Mouse (Mus musculus): Measurements from ENCODE around the gene Fam186a.
"Not testable (repeated sequence)": the region's sequence is repeated elsewhere in the genome, so short reads cannot be mapped to it uniquely, and the experiment has no call there.

Gene Fam186a

DNA sequence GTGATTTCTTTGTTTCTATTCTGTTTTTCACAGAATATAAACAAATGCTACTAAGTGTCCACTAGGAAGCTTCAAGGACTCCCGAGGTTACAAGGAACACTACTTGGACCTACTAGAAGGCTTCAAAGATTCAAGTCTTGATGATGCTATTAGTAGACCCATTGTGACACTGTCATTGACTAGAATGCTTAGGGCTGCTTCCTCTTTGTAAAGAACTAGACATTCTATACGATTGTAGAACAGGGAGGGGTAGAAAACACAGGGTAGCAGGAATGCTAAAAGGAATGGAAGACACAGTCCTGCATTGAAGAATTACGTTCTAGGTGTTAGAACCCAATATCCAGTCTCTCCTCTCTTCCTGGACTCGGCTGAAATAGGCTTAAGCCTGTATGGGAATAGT, at the start of gene Fam186a:
Gene Fam186a, minus strand, starts transcription at position 101 of the 400 bp plus-strand sequence.
- DNase-seq, result no peak

DNA sequence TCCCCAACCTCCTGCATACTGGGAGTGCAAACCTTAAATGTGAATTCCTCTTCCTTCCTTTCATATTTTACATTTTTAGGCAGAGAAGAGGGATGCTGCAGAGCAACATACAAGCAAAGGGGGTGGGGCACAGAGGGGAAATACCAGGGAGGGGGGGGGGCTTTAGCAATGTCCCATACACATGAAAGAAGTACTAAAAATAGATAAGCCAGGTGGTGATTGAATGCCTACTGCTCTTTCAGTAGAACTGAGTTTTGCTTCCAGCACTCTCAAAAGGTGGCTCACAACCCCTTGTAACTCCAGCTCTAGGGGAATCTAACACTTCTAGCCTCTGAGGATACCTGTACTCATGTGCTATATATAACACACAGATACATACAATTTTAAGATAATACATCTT, 39.3 kb upstream of the Fam186a start:
- DNase-seq, result no peak

DNA sequence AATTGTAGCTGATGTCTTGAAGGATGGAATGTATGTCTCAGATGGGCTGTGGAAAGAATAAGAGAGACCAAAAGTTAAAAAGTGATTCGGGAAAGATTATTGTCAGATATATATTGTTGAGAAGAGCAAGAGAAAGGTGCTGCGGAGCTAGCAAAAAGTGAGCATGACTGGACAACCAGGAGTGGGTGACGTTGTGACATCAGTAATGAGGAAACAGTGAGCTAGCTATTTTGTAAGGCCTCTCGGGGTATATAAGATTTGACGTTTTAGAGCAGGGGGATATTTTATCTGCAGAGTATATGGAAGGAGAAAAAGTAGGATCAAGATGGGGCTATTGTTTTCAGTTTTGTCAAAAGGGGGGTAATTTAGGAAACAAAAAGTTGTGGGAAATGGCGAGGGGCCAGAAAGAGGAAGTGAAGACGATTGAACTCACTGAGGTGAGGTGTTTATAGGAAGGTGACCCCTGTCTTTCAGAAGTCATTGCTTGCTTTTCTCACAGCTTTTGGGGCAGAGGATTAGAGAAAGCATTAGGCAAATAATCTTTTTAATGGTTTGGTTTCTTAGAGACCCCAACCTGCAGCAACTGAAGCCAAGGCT, 37.9 kb upstream of the Fam186a start:
- DNase-seq, result no peak

DNA sequence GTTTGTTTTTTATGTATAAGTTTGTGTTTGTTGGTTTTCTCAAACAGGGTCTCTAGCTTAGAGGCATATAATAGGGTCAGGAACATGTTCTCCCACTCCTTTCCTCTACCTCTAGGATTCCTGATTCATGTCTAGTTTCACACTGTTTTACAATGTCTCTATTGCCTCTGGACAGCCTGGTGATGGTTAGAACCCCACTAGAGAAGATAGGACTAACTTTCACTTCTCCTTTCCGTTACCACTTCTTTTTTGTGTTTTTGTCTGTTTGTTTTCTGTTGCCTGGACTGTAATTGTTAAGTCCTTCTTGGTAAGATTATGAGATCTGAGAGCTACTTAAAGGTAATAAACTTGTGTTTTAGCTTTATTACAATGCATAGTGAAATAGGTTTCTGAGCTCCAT, 32.5 kb upstream of the Fam186a start:
- DNase-seq, result no peak

DNA sequence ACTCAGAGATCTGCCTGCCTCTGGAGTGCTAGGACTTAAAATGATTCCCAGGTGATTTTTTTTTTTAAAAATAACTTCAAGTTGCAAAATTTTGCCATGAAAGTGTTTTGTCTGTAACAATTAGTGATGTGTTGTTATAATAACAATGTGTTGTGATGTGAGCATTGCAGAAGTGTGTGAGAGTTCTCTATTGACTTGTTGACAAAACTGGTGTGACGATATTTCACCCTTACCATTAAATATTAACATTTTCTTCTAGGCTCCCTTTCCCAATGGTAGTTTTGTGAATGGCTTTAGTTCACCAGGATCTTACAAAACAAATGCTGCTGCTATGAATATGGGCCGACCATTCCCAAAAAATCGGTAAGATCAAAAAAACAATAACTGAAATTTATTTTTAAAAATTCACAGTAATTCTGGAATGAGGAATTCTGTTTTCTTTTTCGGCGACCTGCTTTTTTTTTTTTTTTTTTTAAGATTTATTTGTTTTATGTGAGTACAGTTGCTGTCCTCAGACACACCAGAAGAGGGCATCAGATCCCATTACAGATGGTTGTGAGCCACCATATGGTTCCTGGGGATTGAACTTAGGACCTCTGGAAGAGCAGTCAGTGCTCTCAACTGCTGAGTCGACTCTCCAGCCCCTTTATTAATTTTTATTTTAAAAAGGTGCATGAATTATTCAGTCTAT, 30.4 kb upstream of the Fam186a start:
- DNase-seq, result no peak

DNA sequence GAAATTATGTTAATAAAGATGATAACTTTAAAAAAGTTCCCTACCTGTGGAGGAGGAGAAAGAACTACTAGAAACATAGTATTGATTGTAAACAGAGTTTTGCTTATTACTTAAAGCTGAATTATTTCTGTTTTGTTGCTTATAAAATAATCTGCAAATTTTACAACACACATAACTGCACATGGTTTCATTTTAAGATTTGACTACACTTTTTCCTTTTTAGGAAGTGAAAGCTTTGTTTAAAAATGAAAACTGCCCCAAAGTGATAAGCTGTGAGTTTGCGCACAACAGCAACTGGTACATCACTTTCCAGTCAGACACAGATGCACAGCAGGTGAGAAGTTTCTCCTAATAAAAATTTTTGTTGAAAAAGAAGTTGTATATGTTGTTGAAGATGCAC, 26.2 kb upstream of the Fam186a start:
- DNase-seq, result no peak

DNA sequence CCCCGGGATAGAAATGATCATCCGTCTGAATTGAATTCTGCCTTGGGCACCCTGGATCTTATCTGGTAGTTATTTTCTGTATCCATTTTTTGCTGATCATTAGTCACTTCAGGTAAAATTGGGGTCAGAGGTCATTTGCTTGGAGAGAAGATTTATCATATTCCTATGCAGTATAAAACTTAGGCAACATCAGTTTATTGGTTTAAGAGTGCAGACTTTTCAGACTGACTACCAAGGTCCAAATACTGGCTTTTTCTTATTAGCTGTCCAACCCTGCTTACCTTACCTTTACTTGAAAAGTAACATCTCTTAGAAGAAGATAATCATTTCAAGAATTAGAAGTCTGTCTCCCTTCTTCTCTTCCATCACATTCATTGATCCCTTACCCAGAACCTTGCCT, 12.9 kb upstream of the Fam186a start:
- no peak for DNase-seq

DNA sequence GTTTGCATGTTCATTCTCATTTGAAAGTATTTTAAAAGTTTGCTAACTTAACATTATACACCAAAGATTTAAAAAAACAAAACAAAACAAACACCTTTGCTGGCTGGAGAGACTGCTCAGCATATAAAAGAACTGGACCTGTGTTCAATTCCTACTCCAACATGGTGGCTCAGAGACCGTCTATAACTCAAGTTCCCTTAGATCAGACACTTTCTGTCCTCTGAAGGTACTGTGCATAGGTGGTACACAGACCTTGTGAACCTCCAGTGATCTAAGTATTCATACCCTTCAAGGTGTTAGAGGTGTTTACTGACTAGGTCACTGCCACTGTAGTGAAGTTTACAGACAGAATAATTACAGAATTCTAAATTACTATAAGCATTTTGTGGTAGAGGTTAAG, 12.4 kb upstream of the Fam186a start:
- no peak for DNase-seq

DNA sequence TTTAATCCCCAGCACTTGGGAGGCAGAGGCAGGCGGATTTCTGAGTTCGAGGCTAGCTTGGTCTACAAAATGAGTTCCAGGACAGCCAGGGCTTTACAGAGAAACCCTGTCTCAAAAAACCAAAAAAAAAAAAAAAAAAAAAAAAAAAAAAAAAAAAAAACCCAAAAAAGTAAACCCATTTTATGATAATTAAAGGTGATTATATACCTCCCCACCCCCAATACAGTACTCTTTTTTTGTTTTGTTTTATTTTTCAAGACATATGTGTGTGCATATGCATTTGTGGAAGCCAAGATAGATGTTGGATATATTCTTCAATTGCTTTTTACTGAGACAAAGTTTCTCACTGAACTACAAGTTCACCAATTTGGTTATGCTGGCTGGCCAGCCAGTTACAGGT, 9.3 kb upstream of the Fam186a start:
- not testable (repeated sequence) for DNase-seq

DNA sequence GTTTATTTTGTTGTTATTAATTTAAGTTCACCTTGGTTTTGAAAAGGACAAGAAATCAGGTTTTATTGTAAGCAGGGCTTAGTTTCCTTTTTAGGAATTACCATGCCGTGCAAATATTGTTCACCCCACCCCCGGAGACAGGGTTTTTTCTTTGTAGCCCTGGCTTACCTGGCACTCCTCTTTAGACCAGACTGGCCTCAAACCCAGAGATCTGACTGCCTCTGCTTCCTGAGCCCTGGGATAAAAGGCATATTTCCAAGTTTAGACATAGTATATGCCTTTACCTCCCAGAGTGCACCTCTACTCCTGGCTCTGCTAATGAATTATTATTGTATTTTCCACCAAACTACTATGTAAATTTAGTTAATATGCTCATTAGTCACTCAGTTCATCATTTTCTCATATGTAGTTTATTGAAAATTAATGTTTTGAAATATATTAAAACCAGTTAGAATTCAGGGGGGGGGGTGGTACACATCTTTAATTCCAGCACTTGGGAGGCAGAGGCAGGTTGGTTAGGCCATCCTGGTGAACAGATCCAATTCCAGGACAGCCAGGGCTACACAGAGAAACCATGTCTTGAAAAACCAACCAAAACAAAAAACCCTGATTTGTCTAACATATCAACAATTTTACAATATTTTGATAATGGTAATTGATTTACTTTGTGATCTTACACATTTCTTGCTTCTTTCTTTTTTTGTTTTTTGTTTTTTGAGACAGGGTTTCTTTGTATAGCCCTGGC, 7.8 kb upstream of the Fam186a start:
- DNase-seq, result no peak

DNA sequence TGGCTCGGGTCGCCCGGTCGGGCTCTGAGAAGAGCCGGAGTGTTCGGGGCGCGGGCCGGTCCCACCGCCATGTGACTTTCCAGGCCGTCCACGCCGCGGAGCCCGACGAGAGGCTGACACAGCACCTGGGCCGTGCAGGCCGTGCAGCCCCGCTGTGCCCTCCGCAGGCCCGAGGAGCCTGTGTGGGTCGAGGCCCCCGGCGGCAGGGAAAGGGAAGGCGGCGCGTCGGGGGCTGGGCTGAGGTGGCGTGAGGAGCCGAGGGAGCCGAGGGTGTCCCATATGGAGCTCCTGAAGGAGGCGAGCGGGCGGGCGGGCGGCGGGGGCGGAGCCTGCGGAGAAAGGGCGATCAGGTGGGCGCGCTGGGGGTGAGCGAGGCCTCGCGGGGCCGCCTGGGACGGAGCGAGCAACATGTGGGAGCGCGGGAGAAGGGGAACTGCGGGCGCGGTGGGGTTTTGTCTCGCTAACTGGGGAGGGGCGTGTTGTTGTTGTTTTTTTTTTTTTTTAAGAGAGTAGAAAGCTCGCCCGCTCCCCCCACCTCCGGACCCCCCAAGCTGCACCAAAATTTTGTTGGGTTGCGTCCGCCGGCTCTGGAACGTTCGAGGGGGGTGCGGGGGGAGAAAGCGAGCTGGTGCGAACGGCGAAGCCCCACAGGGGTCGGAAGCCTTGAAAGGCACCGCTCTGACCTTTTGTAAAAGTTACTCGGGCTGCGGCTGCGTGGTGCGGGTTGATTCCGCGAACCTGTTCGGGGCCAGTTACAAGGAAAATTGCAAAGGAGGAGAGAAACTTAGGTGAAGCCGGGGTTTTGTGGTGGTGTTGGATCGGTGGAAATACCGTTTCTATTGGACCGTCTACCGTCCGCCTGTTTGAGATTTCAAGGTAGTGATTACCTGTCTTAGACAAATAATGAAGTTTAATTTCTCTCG, 6.4 kb upstream of the Fam186a start:
- peak; percentile 50 for DNase-seq

DNA sequence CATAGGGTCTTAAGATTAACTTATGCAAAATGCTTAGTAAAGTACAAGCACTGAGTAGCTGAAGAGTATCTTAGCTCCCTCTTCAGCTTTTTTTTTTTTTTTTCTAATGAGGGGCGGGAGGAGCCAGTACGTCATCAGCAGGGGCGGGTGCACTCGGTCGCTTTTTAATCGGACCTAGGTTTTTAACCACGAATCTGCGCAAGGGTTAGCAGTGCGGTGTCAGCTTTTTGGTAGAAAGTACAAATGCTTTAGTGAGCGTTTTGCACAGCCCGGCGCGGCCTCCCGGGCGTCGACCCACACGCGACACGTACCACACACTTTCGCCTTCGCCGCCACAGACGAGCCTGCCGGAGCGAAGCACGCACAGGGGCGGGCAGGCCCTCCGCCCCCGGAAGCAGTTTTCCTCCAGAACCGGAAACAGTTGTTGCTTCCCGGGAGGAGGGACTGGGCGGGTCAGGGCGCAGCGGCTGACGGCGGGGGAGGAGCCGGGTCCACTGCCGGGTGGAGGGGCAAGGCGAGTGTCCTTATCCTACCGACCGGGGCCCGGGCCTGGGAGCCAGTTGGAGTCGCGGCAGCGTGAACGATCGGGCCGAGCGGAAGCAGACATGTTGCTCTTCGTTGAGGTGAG, 5.6 kb upstream of the Fam186a start:
- peak; percentile 97 for DNase-seq

DNA sequence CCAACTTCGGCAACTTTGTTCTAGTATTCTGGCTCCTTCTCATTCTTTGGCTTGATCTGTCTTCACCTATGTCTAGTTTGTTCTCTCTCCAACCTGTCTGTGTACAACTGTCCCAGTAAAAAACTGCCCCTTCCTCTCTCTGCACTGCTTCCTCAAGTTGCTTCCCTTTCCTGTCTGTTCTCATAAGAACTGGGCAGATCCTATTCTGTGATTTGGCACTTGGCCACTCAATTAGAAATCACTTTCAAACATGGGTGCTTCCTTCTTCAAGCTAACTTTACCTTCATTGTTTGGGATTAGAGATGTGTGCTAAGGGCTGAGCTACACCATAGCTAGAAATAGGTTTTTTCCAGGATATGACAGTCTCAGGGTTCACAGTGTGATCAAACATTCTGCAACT, 3.7 kb upstream of the Fam186a start:
- no peak for DNase-seq

DNA sequence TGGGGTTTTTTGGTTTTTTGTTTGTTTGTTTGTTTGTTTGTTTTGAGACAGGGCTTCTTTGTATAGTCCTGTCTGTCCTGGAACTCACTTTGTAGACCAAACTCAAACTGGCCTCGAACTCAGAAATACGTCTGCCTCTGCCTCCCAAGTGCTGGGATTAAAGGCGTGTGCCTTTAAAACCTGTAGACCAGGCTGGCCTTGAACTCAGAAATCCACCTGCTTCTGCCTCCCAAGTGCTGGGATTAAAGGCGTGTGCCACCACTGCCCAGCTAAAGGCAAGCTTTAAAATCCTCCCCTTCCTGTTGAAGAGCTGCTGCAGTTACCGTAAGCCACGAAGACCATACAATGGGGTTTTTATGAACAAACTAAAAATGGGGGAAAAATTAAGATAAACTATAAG, 2.9 kb upstream of the Fam186a start, which contains the start of gene Larp4:
Gene Larp4, plus strand, starts transcription at position 301 of the 400 bp plus-strand sequence.
- DNase-seq, result not testable (repeated sequence)

DNA sequence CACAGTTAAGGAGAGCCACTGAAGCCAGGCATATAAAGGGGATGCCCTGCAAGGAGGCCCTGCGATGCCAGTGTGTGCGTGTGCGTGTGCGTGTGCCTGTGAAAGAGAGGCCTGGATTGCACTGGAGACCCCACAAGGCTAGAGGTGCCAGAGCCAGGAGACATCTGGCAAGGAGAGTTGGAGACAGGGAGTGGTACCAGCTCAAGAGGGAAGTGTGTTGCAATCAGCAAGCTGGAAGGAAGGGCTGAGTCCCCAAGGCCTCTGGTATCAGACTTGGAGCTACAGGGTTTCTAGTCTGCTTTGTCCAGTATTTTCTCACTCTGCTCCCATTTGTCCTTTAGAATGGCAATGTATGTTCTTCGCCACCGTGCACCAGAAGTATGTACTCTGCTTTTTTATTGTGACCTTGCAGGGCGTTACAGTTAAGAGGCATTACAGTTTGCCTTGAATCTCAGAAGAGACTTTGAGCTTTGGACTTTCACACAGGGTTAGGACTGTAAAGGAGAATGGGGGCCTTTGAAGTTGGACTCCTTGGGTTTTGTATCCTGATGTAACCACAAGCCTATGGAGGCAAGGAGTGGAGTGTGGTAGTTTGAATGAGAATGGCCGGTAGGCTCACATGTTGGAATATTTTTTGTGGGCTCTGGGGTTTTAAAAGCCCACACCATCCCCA, 1.6 kb downstream of the Fam186a start:
- no peak for DNase-seq

DNA sequence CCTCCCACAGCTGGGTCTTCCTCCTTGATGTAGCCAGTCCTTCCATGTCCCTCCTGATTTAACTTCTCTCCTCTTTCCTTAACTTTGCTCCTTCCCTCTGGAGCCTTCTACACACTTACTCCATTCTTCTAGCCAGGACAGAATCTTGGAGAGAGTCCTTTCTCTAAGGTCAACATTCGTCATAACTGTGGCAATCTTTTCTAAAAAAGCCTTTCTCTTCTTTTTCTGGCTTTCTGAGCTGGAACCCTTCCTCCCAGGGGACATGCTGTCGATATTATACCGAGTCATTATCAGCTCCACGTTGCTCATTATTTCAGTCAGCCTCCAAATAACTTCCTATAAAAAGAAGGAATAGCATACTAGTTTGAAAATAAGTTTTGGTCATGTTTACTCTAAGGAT, 11.5 kb downstream of the Fam186a start:
- no peak for DNase-seq

DNA sequence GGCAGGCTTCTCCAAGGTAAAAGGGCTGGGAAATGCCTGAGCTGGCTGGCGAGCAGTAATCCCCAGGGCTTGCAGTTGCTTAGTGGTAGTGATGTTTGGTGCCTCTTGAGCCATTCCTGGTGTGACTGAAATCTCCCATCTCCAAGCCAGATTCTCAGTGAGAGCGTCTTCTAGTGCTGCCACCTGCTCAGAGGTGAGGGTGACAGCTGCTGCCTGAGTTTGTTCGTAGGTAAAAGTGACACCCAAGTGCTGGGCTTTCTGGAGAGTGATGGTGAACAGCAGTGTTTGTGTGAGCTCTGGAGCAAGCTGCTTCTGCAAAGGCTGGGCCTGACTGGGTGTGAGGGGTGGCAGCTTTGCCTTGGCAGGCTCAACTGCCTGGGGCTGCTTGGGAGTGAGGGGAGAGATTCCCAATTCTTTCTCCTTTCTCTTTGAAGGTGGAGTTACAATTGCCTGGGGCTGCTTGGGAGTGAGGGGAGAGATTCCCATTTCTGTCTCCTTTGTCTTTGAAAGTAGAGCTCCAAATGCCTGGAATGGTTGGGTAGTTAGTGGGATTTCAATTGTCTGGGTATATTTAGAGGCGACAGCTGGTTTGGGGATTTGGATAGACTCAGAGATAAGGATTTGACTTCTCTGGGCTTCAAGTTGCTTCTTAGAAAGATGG, 25.8 kb downstream of the Fam186a start:
- no peak for DNase-seq

DNA sequence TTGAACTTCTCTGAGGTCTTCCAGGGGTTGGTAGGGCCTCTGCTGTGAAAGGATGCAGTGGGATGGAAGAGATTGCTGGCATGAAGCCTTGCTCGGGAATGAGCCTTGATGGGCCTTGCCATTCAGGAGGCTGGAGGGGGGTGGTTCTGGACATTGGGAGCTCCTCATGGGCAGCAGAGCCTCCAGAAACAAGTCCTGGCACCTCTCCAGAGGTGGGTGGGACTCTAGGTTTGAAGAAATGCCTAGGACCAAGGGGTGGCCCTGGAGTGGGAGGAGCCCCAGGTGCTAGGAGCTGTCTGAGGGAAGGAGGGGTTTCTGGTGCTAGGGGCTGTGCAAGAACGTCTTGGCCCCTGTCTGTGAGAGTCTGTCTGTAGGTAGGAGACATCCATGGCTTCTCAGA, 26.4 kb downstream of the Fam186a start:
- no peak for DNase-seq

DNA sequence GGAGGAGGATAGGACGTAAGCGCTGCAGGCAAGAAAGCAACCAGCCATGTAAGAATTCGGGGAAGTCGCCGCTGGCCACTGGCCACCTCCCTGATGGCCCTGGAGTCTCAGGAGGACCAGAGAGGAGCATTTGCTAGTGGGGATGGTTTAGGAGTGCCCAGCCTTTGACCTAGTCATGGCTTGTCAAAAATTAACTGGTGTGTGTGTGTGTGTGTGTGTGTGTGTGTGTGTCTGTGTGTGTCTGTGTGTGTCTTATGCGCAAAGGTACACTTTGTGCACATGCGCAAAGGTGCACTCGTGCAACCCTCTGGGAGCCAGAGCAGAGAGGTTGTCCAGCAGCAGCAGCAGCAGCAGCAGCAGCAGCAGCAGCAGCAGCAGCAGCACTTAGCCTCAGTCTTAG, 29.0 kb downstream of the Fam186a start:
- peak; percentile 31 for DNase-seq

DNA sequence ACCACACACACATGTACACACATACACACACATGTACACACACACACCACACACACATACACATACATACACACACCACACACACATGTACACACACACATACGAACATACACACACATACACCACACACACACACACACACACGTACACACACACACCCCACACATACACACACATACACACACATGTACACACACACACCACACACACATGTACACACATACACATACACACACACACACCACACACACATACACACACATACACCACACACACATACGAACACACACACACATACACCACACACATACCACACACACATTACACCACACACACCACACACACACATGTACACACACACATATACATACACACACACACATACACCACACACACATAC, 30.2 kb downstream of the Fam186a start:
- DNase-seq, result no peak

DNA sequence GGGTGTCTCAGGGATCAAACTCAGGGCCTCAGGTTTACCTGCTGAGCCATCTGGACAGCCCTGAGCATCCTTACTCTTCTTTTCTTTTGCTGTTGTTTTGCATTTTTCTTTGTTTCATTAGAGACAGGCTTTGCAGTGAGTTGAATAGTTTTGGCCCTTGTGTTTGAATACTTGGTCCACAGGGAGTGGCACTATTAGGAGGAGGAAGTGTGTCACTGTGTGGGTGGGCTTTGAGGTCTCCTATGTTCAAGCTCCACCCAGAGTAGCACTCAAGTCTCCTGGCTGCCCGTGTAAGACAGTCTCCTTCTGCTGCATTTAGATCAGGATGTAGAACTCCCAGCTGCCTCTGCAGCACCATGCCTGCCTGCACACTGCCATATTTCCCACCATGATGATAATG, 32.4 kb downstream of the Fam186a start:
- DNase-seq, result no peak

Measured in kidney, adult 18-20 months (tissue).